Mouse (Mus musculus) lung, adult 2 months (tissue): ENCODE results near the gene Jdp2. TPM values are rescaled to one million over a fixed set of nuclear protein-coding genes. Genes with fewer than 3 reads are reported as not detected.
"Not testable (repeated sequence)": the region's sequence is repeated elsewhere in the genome, so short reads cannot be mapped to it uniquely, and the experiment has no call there.

Source experiments
- DNase-seq: peaks from one replicate; pipeline ENCODE4 v3.0.0; 2022
- H3K4me1 ChIP-seq: fragments of 200-500 bp; 2 replicates; pipeline ENCODE4 v1.6.1; 2011; ENCODE audit warnings: low read length; ENCODE audit not compliant: control insufficient read depth, insufficient read depth
- H3K4me3 ChIP-seq: fragments of 200-500 bp; replicated peaks from 2 replicates; pipeline ENCODE3; 2011; ENCODE audit warnings: low read depth, mild to moderate bottlenecking, control low read depth, low read length; ENCODE audit errors: extremely low read depth
- CTCF ChIP-seq: fragments of 200-500 bp; IDR thresholded peaks from 2 replicates; pipeline ENCODE4 v1.5.1; 2011; ENCODE audit warnings: mild to moderate bottlenecking, low read length, control low read depth; ENCODE audit not compliant: insufficient read depth
- POLR2A ChIP-seq: fragments of 200-500 bp; IDR thresholded peaks from 2 replicates; pipeline ENCODE4 v1.6.1; 2011; ENCODE audit warnings: low read depth, mild to moderate bottlenecking, control low read depth, low read length, borderline replicate concordance; ENCODE audit errors: extremely low read depth
- WGBS: fragments of 180-500 bp; shearing (Covaris S2); methylation state at CpG from one replicate; pipeline ENCODE4 v1.1.7; 2018; 5-methylcytosine and 5-hydroxymethylcytosine counted together
- polyA plus RNA-seq: library from polyadenylated mRNA; depleted of rRNA; stranded (reverse); fragments of >200 nt; gene quantifications from 2 replicates; pipeline ENCODE4 v1.2.3, GENCODE M21; 2012

Gene Jdp2
- polyA plus RNA-seq, 1 experiment: 21.6 TPM

DNA sequence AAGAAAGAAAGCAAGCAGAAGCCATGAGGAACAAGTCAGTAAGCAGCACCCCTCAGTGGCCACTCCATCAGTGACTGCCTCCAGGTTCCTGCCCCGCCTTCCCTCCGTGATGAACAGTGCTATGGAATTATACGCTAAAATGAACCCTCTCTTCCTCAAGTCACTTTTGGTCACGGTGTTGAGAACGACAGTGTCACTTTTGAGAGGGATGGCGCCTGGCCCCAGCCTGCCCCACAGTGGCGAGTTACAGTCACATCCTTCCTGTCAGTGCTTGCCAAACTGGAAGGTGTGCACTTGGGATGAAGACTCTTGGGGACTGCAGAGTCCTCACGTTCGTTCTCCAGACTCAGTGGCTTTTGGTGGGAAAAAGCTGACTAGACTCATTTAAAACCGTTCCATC is 48.5 kb downstream of the Jdp2 start:
- Histone ChIP-seq H3K4me3 (no peak overlapping the region), H3K4me1 (no peaks in the 10 kb centered on the region)
- WGBS: 26% methylated on average over 10 of the region's 10 CpGs
- TF ChIP-seq POLR2A (no peak), CTCF (peak; percentile 63)
- peak; percentile 25 for DNase-seq

DNA sequence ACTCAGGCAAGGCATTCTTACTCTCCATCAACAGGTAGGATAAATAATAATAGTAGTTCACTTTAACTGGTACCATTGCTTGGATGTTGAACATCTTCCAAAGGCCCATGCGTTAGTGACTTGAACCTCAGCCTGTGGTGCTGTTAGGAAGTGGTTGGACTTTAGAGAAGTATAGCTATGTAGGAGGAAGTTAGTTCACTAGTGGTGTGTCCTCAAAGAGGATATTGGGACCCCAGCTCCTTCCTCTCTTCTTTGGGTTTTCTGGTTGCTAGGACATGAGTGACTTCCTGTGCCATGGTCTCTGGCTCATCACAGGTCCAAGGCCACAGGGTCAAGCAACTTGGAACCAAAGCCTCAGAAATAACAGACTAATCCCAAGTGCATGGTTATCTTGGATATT is 49.1 kb downstream of the Jdp2 start:
- TF ChIP-seq CTCF: no peak
- no peak for TF ChIP-seq POLR2A
- DNase-seq: no peak
- H3K4me3 ChIP-seq: no peak overlapping the region
- WGBS: 71% methylated on average over 1 of the region's 1 CpGs
- no peaks in the 10 kb centered on the region for H3K4me1 ChIP-seq

DNA sequence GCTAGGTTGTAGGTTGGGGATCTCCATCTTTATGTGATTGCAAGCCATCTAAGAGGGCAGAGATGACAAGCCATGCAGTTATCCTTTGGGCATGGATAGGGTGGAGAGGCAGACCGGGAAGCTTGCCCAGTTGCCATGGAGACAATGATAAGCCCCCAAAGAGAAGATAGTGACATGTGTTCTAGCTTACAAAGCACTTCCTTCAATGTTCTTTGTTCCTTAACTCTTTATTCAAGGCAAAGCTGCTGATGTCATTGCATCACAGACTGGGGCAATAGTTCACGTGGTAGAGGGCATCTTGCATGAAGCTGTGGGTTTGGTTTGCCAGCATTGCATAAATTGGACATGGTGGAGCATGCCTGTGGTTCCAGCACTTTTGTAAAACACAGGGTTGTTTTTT is 60.5 kb downstream of the Jdp2 start:
- 29% methylated on average over 2 of the region's 2 CpGs for WGBS
- TF ChIP-seq POLR2A (no peak), CTCF (no peak)
- Histone ChIP-seq H3K4me3 (no peak overlapping the region), H3K4me1 (no peaks in the 10 kb centered on the region)
- DNase-seq: no peak

DNA sequence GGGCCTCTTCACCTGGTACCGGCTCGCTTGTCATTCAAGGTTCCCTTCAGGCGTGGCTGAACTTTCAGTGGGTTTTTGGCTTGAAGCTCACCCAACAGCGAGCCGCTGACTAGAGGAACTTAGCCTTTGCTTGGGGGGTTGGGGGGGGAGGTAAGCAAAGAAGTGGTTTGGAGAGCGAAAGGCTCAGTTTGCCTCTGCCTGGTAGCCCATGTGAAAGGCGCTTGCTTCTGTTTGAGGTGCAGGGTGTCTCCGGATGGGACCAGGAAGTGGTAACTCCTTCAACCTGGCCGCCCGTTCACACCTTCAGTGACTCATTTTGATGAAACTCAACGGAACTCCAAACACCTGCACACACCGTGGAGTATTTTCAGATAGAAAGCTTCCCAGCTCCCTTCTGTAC is 62.0 kb downstream of the Jdp2 start:
- DNase-seq: no peak
- 75% methylated on average over 12 of the region's 12 CpGs for WGBS
- Histone ChIP-seq H3K4me1 (no peaks in the 10 kb centered on the region), H3K4me3 (no peak overlapping the region)
- TF ChIP-seq CTCF (no peak), POLR2A (no peak)

DNA sequence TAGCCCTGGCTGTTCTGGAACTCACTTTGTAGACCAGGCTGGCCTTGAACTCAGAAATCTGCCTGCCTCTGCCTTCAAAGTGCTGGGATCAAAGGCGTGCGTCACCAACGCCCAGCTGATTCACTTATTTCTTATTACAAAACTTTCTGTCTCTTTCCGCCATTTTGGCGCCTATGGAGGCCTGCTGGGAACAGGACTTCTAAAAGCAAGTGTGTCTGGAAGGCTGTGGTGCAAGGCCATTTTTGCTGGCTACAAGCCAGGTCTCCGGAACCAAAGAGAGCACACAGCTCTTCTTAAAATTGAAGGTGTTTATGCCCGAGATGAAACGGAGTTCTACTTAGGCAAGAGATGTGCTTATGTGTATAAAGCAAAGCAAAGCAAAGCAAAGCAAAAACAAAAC is 63.4 kb downstream of the Jdp2 start:
- DNase-seq, H3K4me3 ChIP-seq, H3K4me1 ChIP-seq: not testable (repeated sequence)
- WGBS: 79% methylated on average over 8 of the region's 8 CpGs

DNA sequence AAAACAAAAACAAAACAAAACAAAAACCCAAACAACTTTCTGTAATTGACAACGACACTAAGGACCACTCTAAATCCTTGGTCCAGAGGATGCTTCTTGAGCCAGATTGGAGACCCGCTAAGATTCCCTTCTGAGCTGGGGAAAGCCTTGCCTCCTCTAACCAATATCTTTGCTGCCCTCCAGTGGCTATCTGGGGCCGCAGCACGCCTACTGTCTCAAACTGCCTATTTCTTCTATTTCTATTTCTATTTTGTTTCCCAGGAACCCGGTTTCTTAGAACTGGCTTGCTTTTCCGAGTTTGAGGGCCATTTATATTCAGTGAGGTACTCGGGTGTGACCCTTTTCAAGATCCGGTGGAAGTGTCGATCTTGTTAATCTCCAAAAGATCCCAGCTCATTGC is 64.1 kb downstream of the Jdp2 start:
- no peak overlapping the region for H3K4me3 ChIP-seq
- TF ChIP-seq POLR2A: no peak
- TF ChIP-seq CTCF: peak; percentile 82
- H3K4me1 ChIP-seq: no peaks in the 10 kb centered on the region
- DNase-seq: peak; percentile 68
- WGBS: 8% methylated on average over 9 of the region's 9 CpGs

DNA sequence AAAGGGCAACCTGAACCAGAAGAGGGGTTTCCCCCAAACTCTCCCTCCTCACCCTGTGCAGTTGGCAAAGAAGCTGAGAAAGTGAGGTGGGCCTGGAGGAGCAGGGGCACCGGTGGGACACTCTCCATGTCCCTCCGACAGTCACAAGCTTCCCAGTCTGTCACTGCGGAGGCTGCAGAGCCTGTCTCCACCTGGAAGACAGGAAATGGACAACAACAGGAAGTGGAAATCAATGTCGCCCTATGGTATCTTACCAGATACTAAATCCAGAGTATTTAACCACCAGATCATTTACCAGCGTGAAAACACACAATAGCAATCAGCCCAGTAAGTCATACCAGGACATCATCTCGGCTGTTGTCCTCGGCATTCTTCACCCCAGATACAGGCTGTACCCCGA is 67.3 kb downstream of the Jdp2 start:
- WGBS: 75% methylated on average over 8 of the region's 8 CpGs
- Histone ChIP-seq H3K4me1 (no peaks in the 10 kb centered on the region), H3K4me3 (no peak overlapping the region)
- TF ChIP-seq POLR2A (no peak), CTCF (no peak)
- DNase-seq: no peak

DNA sequence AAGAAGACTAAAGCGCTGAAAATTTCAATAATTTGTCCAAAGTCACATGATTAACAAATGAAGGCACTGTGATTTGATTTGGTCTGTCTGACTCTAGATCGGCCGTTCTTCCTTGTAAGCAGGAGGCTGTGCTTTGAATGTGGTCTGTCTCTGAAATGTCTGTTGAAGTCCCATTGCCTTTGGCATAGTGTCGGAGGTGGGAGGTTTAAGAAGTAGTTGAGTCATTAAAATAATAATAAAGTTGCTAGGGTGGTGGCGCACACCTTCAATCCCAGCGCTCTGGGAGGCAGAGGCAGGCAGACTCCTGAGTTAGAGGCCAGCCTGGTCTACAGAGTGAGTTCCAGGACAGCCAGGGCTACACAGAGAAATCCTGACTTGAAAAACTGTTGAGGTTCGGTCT is 68.2 kb downstream of the Jdp2 start:
- no peak for DNase-seq
- H3K4me1 ChIP-seq: no peaks in the 10 kb centered on the region
- H3K4me3 ChIP-seq: no peak overlapping the region
- TF ChIP-seq POLR2A (no peak), CTCF (no peak)
- WGBS: 91% methylated on average over 7 of the region's 7 CpGs

GRCm38 (mm10) chr12:85668696-85669095 is 69.9 kb downstream of the Jdp2 start:
- no peak overlapping the region for H3K4me3 ChIP-seq
- DNase-seq: no peak
- 54% methylated on average over 3 of the region's 3 CpGs for WGBS
- H3K4me1 ChIP-seq: no peaks in the 10 kb centered on the region
- TF ChIP-seq CTCF (no peak), POLR2A (no peak)

- DNase-seq: no peak
- WGBS: 48% methylated on average over 3 of the region's 3 CpGs
- no peaks in the 10 kb centered on the region for H3K4me1 ChIP-seq
- TF ChIP-seq POLR2A: no peak
- no peak for TF ChIP-seq CTCF
- H3K4me3 ChIP-seq: no peak overlapping the region
These were observed 71.3 kb downstream of the Jdp2 start for GRCm38 (mm10) chr12:85670080-85670479.

- no peaks in the 10 kb centered on the region for H3K4me1 ChIP-seq
- TF ChIP-seq POLR2A: no peak
- no peak for TF ChIP-seq CTCF
- WGBS: 77% methylated on average over 8 of the region's 8 CpGs
- DNase-seq: no peak
- no peak overlapping the region for H3K4me3 ChIP-seq
These were observed 75.1 kb downstream of the Jdp2 start for GRCm38 (mm10) chr12:85673914-85674313.

GRCm38 (mm10) chr12:85679117-85679516 is 80.3 kb downstream of the Jdp2 start:
- DNase-seq: no peak
- TF ChIP-seq POLR2A (no peak), CTCF (no peak)
- H3K4me3 ChIP-seq: no peak overlapping the region
- H3K4me1 ChIP-seq: no peaks in the 10 kb centered on the region
- WGBS: 83% methylated on average over 5 of the region's 5 CpGs
